Mouse (Mus musculus) kidney, postnatal 0 days (tissue): Measurements from ENCODE around the gene Dync2h1. TPM values are rescaled to one million over a fixed set of nuclear protein-coding genes. Genes with fewer than 3 reads are reported as not detected.

Experiments
- ATAC-seq: fragments of 200-750 bp; cut with Nextera tagmentation; replicated peaks from 2 replicates; pipeline ENCODE4 v1.8.0; 2017; ENCODE audit warnings: low read depth, moderate number of reproducible peaks, moderate TSS enrichment, moderate library complexity; ENCODE audit not compliant: low FRiP score
- DNase-seq: peaks from one replicate; pipeline ENCODE4 v3.0.0-alpha.2; 2016; ENCODE audit warnings: low spot score
- H3K27ac ChIP-seq: fragments of 300-500 bp; sonication (generic); 2 replicates; pipeline ENCODE4 v1.5.1; 2014; ENCODE audit warnings: mild to moderate bottlenecking
- H3K27me3 ChIP-seq: fragments of 300-500 bp; sonication (generic); 2 replicates; pipeline ENCODE4 v1.6.1; 2014; ENCODE audit warnings: low read length, mixed read lengths; ENCODE audit not compliant: insufficient read depth
- H3K36me3 ChIP-seq: fragments of 300-500 bp; sonication (generic); 2 replicates; pipeline ENCODE4 v1.6.1; 2014; ENCODE audit warnings: low read length, mixed read lengths; ENCODE audit not compliant: insufficient read depth
- H3K4me1 ChIP-seq: fragments of 300-500 bp; sonication (generic); replicated peaks from 2 replicates; pipeline ENCODE4 v1.6.1; 2014; ENCODE audit warnings: antibody characterized with exemption, low read length, mixed read lengths; ENCODE audit not compliant: insufficient read depth
- H3K4me2 ChIP-seq: fragments of 300-500 bp; sonication (generic); 2 replicates; pipeline ENCODE4 v1.6.1; 2014; ENCODE audit warnings: mild to moderate bottlenecking, low read length, moderate library complexity, mixed read lengths
- H3K4me3 ChIP-seq: fragments of 300-500 bp; sonication (generic); replicated peaks from 2 replicates; pipeline ENCODE4 v1.5.1; 2014; ENCODE audit warnings: low read depth, low read length
- H3K9ac ChIP-seq: fragments of 300-500 bp; sonication (generic); 2 replicates; pipeline ENCODE4 v1.6.1; 2014; ENCODE audit warnings: low read depth, low read length
- H3K9me3 ChIP-seq: fragments of 300-500 bp; sonication (generic); replicated peaks from 2 replicates; pipeline ENCODE4 v1.6.1; 2016; ENCODE audit warnings: low read length, inconsistent platforms, mixed read lengths
- CTCF ChIP-seq: IDR thresholded peaks from 2 replicates; pipeline ENCODE4 v1.5.1; 2016; ENCODE audit warnings: antibody characterized with exemption, low read depth, mild to moderate bottlenecking, moderate library complexity
- WGBS: fragments of 180-500 bp; shearing (Covaris S2); extraction: QIAGEN DNeasy Blood & Tissue Kit; methylation state at CpG from one replicate; pipeline ENCODE4 v1.1.7; 2014; 5-methylcytosine and 5-hydroxymethylcytosine counted together
- polyA plus RNA-seq: library from polyadenylated mRNA; unstranded; fragments of >200 nt; fragmentation: Nextera tagmentation; extraction: Ambion mirVana; gene quantifications from 2 replicates; pipeline ENCODE4 v1.2.1, GENCODE M21; 2015

Dync2h1 gene
- polyA plus RNA-seq, 1 experiment from 2014 or later = 14.9 TPM

DNA sequence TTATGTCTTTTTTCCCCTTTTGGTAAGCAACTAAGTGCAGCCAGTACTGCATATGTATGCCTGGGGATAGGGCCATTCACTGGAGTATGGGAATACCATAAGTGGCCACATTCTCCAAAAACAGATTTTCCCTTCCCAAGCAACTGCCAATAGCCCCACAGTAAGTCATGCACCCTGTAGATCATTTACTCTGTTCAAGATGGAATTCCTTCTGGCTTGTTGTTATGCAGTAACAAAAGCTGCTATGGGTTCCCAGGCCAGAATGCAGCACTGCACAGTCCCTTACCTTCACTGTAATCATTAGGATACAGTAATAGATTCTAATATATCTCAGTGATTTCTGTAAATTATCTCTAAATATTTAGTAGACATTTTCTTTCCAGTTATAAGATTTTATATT, 190.0 kb downstream of the Dync2h1 start:
- H3K9ac ChIP-seq = no peak overlapping the region
- H3K4me1 ChIP-seq = no peaks in the 10 kb centered on the region
- DNase-seq (no peak), ATAC-seq (peak; percentile 68; the same call in 1 of the 2 replicates)
- no peaks in the 10 kb centered on the region for H3K9me3 ChIP-seq
- 0 out of 2 replicates have a peak, but pooled peaks cover 4% of the 10 kb centered on the region for H3K36me3 ChIP-seq
- no peaks in the 10 kb centered on the region for H3K27me3 ChIP-seq
- no peak for TF ChIP-seq CTCF
- H3K27ac ChIP-seq = no peak overlapping the region
- no peak overlapping the region for H3K4me2 ChIP-seq
- H3K4me3 ChIP-seq = no peak overlapping the region

DNA sequence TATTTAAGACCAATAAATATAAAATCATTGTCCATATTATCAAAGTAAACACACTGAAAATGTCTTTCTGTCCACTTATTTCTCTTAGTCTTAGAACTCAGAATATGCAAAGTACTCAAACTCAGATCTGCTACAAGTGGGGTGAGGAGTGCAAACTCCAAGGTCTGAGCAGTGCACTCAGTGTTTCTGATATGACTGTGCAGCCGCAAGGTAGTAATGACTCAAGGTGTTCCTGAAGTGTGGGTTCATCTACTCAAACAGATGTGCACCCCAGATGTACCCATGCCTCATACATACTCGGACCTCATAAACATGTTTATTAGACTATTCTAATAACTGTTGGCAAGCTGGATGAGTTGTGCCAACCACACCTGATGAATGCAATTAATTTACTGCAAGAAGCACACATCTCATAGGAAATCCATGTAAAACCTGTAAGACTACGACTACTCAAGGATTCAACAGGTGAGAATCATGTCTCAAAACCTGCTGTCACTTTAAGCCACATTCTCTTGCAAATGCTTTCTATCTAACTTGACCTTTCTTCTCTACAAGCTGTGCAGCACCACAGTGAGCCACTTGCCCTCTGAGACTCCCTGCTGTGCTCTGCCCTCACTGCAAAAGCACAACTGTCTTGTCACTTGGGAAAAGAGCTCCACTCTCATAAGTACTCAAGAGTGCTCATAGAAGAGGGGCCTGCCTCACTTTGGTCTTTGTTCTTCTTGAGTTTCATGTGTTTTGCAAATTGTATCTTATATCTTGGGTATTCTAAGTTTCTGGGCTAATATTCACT, 195.2 kb downstream of the Dync2h1 start:
- Histone ChIP-seq H3K9ac (no peak overlapping the region), H3K9me3 (no peaks in the 10 kb centered on the region), H3K27me3 (no peaks in the 10 kb centered on the region), H3K4me3 (no peak overlapping the region), H3K4me2 (no peak overlapping the region), H3K27ac (no peak overlapping the region), H3K36me3 (0 out of 2 replicates have a peak, but pooled peaks cover 4% of the 10 kb centered on the region), H3K4me1 (no peaks in the 10 kb centered on the region)
- no peak for ATAC-seq
- 92% methylated on average over 3 of the region's 3 CpGs for WGBS
- DNase-seq = no peak
- no peak for TF ChIP-seq CTCF

DNA sequence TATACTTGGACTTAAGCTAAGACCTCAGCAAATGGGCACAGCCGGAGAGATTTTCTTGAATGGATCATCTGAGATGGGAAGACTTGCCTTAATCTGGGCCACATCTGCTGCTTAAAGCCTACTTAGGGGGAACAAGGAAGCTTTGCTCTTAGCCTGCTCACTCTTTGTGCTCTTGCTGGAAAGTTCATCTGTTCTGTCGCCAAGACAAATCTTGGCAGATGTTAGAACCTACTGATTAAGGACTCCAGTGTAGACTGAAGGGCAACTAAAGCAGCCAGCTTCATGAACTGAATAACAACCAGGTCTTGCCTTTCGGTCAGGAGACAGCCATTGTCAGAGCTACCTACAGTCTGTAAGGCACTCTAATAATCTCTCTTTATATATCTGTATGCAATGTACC, 198.1 kb downstream of the Dync2h1 start:
- no peak for ATAC-seq

DNA sequence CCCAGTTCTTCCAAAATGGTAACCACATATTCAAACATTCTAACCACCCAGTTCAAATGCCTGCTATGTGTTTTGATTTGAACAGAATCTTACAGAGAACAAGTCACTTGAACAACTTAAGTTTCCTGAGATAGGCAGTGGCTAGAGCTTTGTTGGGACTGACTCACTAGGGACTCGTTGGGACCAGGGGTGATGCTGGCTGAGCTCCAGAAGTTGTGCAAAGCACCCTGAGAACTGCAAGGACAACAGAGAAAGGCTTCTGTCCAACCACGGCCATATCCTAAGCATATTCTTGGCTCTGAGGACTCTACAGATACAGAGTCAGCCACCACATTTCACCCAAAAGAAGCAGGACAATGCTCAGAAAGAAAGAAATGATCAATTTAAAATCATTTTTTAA, 215.1 kb downstream of the Dync2h1 start:
- WGBS = 54% methylated on average over 2 of the region's 2 CpGs
- no peaks in the 10 kb centered on the region for H3K4me1 ChIP-seq
- H3K9ac ChIP-seq = no peak overlapping the region
- no peaks in the 10 kb centered on the region for H3K27me3 ChIP-seq
- H3K27ac ChIP-seq = no peak overlapping the region
- DNase-seq (no peak), ATAC-seq (no peak)
- no peak for TF ChIP-seq CTCF
- no peaks in the 10 kb centered on the region for H3K9me3 ChIP-seq
- H3K4me2 ChIP-seq = no peak overlapping the region
- H3K36me3 ChIP-seq = 0 out of 2 replicates have a peak, but pooled peaks cover 4% of the 10 kb centered on the region
- H3K4me3 ChIP-seq = no peak overlapping the region

More for the DNA sequence above, 198.1 kb downstream of the Dync2h1 start:
- no peaks in the 10 kb centered on the region for H3K9me3 ChIP-seq
- H3K36me3 ChIP-seq = no peaks in the 10 kb centered on the region
- no peaks in the 10 kb centered on the region for H3K4me1 ChIP-seq
- no peak overlapping the region for H3K9ac ChIP-seq
- 92% methylated on average over 3 of the region's 3 CpGs for WGBS
- TF ChIP-seq CTCF = no peak
- no peak overlapping the region for H3K4me2 ChIP-seq
- H3K27me3 ChIP-seq = no peaks in the 10 kb centered on the region
- no peak overlapping the region for H3K4me3 ChIP-seq
- no peak for DNase-seq
- no peak overlapping the region for H3K27ac ChIP-seq

DNA sequence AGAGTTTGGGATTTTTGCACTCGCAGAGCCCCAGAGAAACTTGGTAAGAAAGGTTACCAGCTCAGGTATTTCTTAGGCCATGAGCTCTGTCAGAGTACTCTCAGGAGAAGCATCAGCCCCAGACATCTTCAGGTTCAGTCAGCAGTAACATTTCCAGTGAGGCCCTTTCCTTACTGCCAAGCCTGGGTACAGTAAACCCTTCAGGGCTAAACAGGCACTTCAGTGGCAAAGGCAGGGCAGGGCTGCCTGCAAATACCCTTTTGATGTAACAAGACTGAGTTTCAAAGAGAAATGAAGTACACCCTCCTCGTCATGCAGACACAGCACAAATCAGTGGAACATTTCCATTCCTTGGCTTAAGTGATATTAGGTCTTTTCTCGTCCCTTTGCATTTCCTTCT, 219.2 kb downstream of the Dync2h1 start:
- Histone ChIP-seq H3K27ac (no peak overlapping the region), H3K9me3 (no peaks in the 10 kb centered on the region), H3K4me3 (no peak overlapping the region), H3K4me2 (no peak overlapping the region), H3K9ac (no peak overlapping the region), H3K4me1 (no peaks in the 10 kb centered on the region), H3K36me3 (0 out of 2 replicates have a peak, but pooled peaks cover 4% of the 10 kb centered on the region), H3K27me3 (no peaks in the 10 kb centered on the region)
- WGBS = 88% methylated on average over 3 of the region's 3 CpGs
- no peak for ATAC-seq
- no peak for TF ChIP-seq CTCF
- DNase-seq = no peak

DNA sequence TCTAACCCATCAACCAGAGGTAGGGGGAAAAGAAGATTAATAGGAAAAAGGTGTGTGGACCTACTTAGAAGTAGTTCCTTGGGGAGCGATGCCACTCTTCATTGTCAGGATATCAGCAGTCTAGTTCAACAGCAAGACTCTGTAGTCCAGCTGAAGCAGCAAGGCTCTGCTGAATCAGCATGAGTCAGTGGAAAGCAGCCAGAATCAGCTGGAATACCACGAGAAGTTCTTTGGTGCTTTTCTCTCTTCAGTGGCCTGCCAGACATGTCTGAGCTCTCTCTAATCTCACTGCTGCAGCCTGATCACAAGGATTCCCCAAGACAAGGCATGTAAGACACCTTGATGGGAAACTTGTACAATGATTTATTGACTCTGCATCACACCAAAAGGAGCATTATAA, 225.9 kb downstream of the Dync2h1 start:
- Histone ChIP-seq H3K27ac (no peak overlapping the region), H3K4me2 (no peak overlapping the region), H3K4me3 (no peak overlapping the region), H3K9ac (no peak overlapping the region), H3K4me1 (no peaks in the 10 kb centered on the region), H3K36me3 (no peaks in the 10 kb centered on the region), H3K27me3 (no peaks in the 10 kb centered on the region), H3K9me3 (no peaks in the 10 kb centered on the region)
- ATAC-seq (no peak), DNase-seq (no peak)
- no peak for TF ChIP-seq CTCF
- 86% methylated on average over 2 of the region's 2 CpGs for WGBS
